Mouse (Mus musculus) liver, adult 2 months (tissue): ENCODE data around the gene Cntf.

Experiments
- CTCF ChIP-seq: fragments of 200-500 bp; IDR thresholded peaks from 2 replicates; pipeline ENCODE4 v1.5.1; 2011; ENCODE audit warnings: low read depth, low read length, control low read depth
- POLR2A ChIP-seq: fragments of 200-500 bp; IDR thresholded peaks from 2 replicates; pipeline ENCODE4 v1.6.1; 2011; ENCODE audit warnings: low read length, control low read depth; ENCODE audit not compliant: insufficient read depth; ENCODE audit errors: extremely low read depth

- TF ChIP-seq CTCF (no peak), POLR2A (no peak)
These were observed 40.8 kb upstream of the Cntf start for GRCm38 (mm10) chr19:12806214-12806613.
